In the genomic region with DNA sequence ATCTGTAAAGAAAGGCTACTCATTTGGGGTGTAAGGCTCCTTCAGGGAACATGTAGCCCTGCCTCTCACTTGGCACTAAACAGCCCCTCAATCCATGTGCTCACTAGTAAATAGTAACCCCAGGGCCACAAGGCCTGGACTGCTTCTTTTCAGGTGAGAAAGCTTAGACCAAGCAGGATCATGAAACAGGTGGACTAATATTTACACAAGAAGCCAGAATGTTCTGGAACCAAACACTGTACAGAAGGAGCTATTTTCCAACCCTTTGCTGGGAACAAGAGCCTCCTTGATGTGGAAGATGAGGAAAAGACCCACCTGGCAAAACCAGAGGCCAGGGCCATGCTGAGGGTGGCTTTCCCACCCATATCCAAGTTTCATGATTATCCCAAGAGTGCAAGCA, we compare ENCODE assay signal across 21 mouse cellular contexts. TPM values are rescaled to one million over a fixed set of nuclear protein-coding genes. Genes with fewer than 3 reads are reported as not detected.
"Had no signal": no experiment of that assay in that cellular context is flagged by ENCODE, and none has a peak within 500 bp of the region (broad histone marks: within the 10 kb centered on the region; RNA-seq: fewer than 3 reads in every experiment).

No protein-coding gene starts in this region.

- H3K27me3 ChIP-seq: lung, embryonic 15.5 days; midbrain, embryonic 12.5 days; neural tube, embryonic 13.5 days; neural tube, embryonic 15.5 days had no signal

- H3K27ac ChIP-seq: liver, embryonic 14.5 days; lung, embryonic 15.5 days; midbrain, embryonic 10.5 days; midbrain, embryonic 12.5 days; neural tube, embryonic 13.5 days; neural tube, embryonic 15.5 days had no signal

- DNase-seq: lung, adult 2 months; lung, postnatal 14 days; lung, postnatal 4 days; midbrain, embryonic 14.5 days; retina, postnatal 1 day; right cerebral cortex, adult 18-20 months; right cerebral cortex, postnatal 25 days; right cerebral cortex, postnatal 4 days; spleen, adult 18-20 months; thymus, adult 18-20 months; thymus, postnatal 14 days; thymus, postnatal 36 days had no signal

- H3K4me3 ChIP-seq: lung, embryonic 15.5 days; midbrain, embryonic 10.5 days; midbrain, embryonic 12.5 days; myocyte; neural tube, embryonic 13.5 days; neural tube, embryonic 15.5 days had no signal

- H3K9ac ChIP-seq: liver, embryonic 14.5 days; lung, embryonic 15.5 days; midbrain, embryonic 12.5 days; neural tube, embryonic 13.5 days; neural tube, embryonic 15.5 days had no signal

- H3K9me3 ChIP-seq: lung, embryonic 15.5 days; midbrain, embryonic 10.5 days; midbrain, embryonic 12.5 days; neural tube, embryonic 13.5 days; neural tube, embryonic 15.5 days had no signal

- ATAC-seq: midbrain, embryonic 16.5 days had no signal

- H3K4me1 ChIP-seq: lung, embryonic 15.5 days; midbrain, embryonic 10.5 days; midbrain, embryonic 12.5 days; neural tube, embryonic 13.5 days; neural tube, embryonic 15.5 days had no signal

- H3K4me2 ChIP-seq: lung, embryonic 15.5 days; midbrain, embryonic 12.5 days; neural tube, embryonic 13.5 days; neural tube, embryonic 15.5 days had no signal

RNA-seq across cellular contexts. Expression of a gene that starts 47.3 kb away (rescaled TPM):
- polyA plus RNA-seq: neural tube, embryonic 11.5 days had no signal
